Mouse (Mus musculus): ENCODE measurements around the gene Chadl. TPM values are rescaled to one million over a fixed set of nuclear protein-coding genes. Genes with fewer than 3 reads are reported as not detected.

The Chadl gene
- total RNA-seq, 2 experiments from 2014 or later: not detected

Other genes with a start within 250 kb of the Chadl start
- 65.4 and 79.6 TPM in 2 replicates for gene Rbx1, start 231.0 kb downstream of the Chadl start, total RNA-seq (2015; ENCODE audit: low replicate concordance)
- gene Rbx1, start 231.0 kb downstream of the Chadl start, total RNA-seq (2017; ENCODE audit: low replicate concordance): 52.0 and 67.4 TPM in 2 replicates
- 135 and 137 TPM in 2 replicates for gene Ep300, start 111.9 kb downstream of the Chadl start, total RNA-seq (2015; ENCODE audit: low replicate concordance)
- gene Ep300, start 111.9 kb downstream of the Chadl start, total RNA-seq (2017; ENCODE audit: low replicate concordance): 81.7 and 111 TPM in 2 replicates
- gene L3mbtl2, start 33.4 kb downstream of the Chadl start, total RNA-seq (2015; ENCODE audit: low replicate concordance): 6.1 and 10.9 TPM in 2 replicates
- 10.4 and 30.9 TPM in 2 replicates for gene L3mbtl2, start 33.4 kb downstream of the Chadl start, total RNA-seq (2017; ENCODE audit: low replicate concordance)
- gene Zc3h7b, start 47.8 kb upstream of the Chadl start, total RNA-seq (2015; ENCODE audit: low replicate concordance): 4.6 and 7.2 TPM in 2 replicates
- 1.8 and 3.6 TPM in 2 replicates for gene Zc3h7b, start 47.8 kb upstream of the Chadl start, total RNA-seq (2017; ENCODE audit: low replicate concordance)
- 103 and 106 TPM in 2 replicates for gene Rangap1, start 48.2 kb upstream of the Chadl start, total RNA-seq (2015; ENCODE audit: low replicate concordance)
- 162 and 182 TPM in 2 replicates for gene Rangap1, start 48.2 kb upstream of the Chadl start, total RNA-seq (2017; ENCODE audit: low replicate concordance)
- gene Tef, start 105.1 kb upstream of the Chadl start, total RNA-seq (2015; ENCODE audit: low replicate concordance): 1.7 and 3.2 TPM in 2 replicates
- 1.4 and 2.1 TPM in 2 replicates for gene Tef, start 105.1 kb upstream of the Chadl start, total RNA-seq (2017; ENCODE audit: low replicate concordance)
- 9.7 and 10.5 TPM in 2 replicates for gene Tob2, start 161.5 kb upstream of the Chadl start, total RNA-seq (2015; ENCODE audit: low replicate concordance)
- gene Tob2, start 161.5 kb upstream of the Chadl start, total RNA-seq (2017; ENCODE audit: low replicate concordance): 8.7 and 9.4 TPM in 2 replicates
- gene Phf5a, start 174.6 kb upstream of the Chadl start, total RNA-seq (2015; ENCODE audit: low replicate concordance): 49.0 and 58.3 TPM in 2 replicates
- gene Phf5a, start 174.6 kb upstream of the Chadl start, total RNA-seq (2017; ENCODE audit: low replicate concordance): 18.6 and 46.0 TPM in 2 replicates
- gene Aco2, start 175.0 kb upstream of the Chadl start, total RNA-seq (2015; ENCODE audit: low replicate concordance): 44.4 and 51.5 TPM in 2 replicates
- 72.2 and 113 TPM in 2 replicates for gene Aco2, start 175.0 kb upstream of the Chadl start, total RNA-seq (2017; ENCODE audit: low replicate concordance)
- gene Polr3h, start 229.0 kb upstream of the Chadl start, total RNA-seq (2015; ENCODE audit: low replicate concordance): 1.1 and 6.7 TPM in 2 replicates
- 6.0 and 9.1 TPM in 2 replicates for gene Polr3h, start 229.0 kb upstream of the Chadl start, total RNA-seq (2017; ENCODE audit: low replicate concordance)
- not detected in 2 replicates for gene Csdc2, start 239.5 kb upstream of the Chadl start, total RNA-seq (2015; ENCODE audit: low replicate concordance)
- not detected in 2 replicates for gene Csdc2, start 239.5 kb upstream of the Chadl start, total RNA-seq (2017; ENCODE audit: low replicate concordance)